Mouse (Mus musculus) MEL (cell line): ENCODE measurements around the gene Ptbp1. TPM values are rescaled to one million over a fixed set of nuclear protein-coding genes. Genes with fewer than 3 reads are reported as not detected.

Experiments used
- DNase-seq: peaks from one replicate; pipeline ENCODE4 v3.0.0; 2011; ENCODE audit warnings: low read depth, low spot score
- H3K27ac ChIP-seq: 2 replicates; pipeline ENCODE4 v1.5.1; 2012; ENCODE audit warnings: low read depth, mild to moderate bottlenecking, control low read depth, low read length, moderate library complexity; ENCODE audit not compliant: control insufficient read depth
- H3K27me3 ChIP-seq, 2 experiments: fragments of 150-350 bp in 1 of 2; sonication (generic) in 1 of 2; 2 replicates each; pipeline ENCODE4 v1.6.1; 2012; ENCODE audit warnings: low read length in 2 of 2, mild to moderate bottlenecking in 2 of 2, improper control_type of control experiment in 1 of 2, moderate library complexity in 1 of 2; ENCODE audit not compliant: insufficient read depth in 2 of 2, control insufficient read depth in 1 of 2
- H3K36me3 ChIP-seq, 2 experiments: 2 replicates each; pipeline ENCODE4 v1.6.1; 2012 to 2014; ENCODE audit warnings: low read length in 2 of 2, improper control_type of control experiment in 1 of 2, inconsistent platforms in 1 of 2, mild to moderate bottlenecking in 1 of 2; ENCODE audit not compliant: insufficient read depth in 2 of 2, control insufficient read depth in 1 of 2
- H3K4me1 ChIP-seq, 2 experiments: fragments of 150-350 bp in 1 of 2; sonication (generic) in 1 of 2; 2 replicates each; pipeline ENCODE4 v1.6.1; 2012; ENCODE audit warnings: low read length in 2 of 2, improper control_type of control experiment in 1 of 2, mild to moderate bottlenecking in 1 of 2; ENCODE audit not compliant: insufficient read depth in 2 of 2, control insufficient read depth in 1 of 2
- H3K4me3 ChIP-seq, 2 experiments: fragments of 150-350 bp in 1 of 2; sonication (generic) in 1 of 2; 2 replicates each; pipeline ENCODE4 v1.5.1; 2012; ENCODE audit warnings: low read depth in 2 of 2, low read length in 2 of 2, mild to moderate bottlenecking in 2 of 2, moderate library complexity in 2 of 2, control low read depth in 1 of 2, improper control_type of control experiment in 1 of 2; ENCODE audit not compliant: control insufficient read depth in 1 of 2, insufficient read depth in 1 of 2
- H3K79me2 ChIP-seq: 2 replicates; pipeline ENCODE4 v1.6.1; 2012; ENCODE audit warnings: mild to moderate bottlenecking, low read length, moderate library complexity; ENCODE audit not compliant: control insufficient read depth, poor library complexity, insufficient read depth
- H3K9ac ChIP-seq: 2 replicates; pipeline ENCODE4 v1.6.1; 2012; ENCODE audit warnings: low read depth, mild to moderate bottlenecking, control low read depth, low read length, moderate library complexity; ENCODE audit not compliant: control insufficient read depth, poor library complexity, severe bottlenecking
- H3K9me3 ChIP-seq: fragments of 150-350 bp; sonication (generic); replicated peaks from 2 replicates; pipeline ENCODE4 v1.6.1; 2012; ENCODE audit warnings: mild to moderate bottlenecking, low read length, improper control_type of control experiment, moderate library complexity; ENCODE audit not compliant: insufficient read depth
- BHLHE40 ChIP-seq: IDR thresholded peaks from 2 replicates; pipeline ENCODE4 v1.6.1; 2012; ENCODE audit warnings: low read depth, mild to moderate bottlenecking, inconsistent platforms, low read length, improper control_type of control experiment, borderline replicate concordance
- E2F4 ChIP-seq: IDR thresholded peaks from 2 replicates; pipeline ENCODE4 v1.6.1; 2011; ENCODE audit warnings: low read depth, low read length, improper control_type of control experiment, borderline replicate concordance
- GABPA ChIP-seq: IDR thresholded peaks from 2 replicates; pipeline ENCODE4 v1.6.1; 2012; ENCODE audit warnings: low read depth, mild to moderate bottlenecking, inconsistent platforms, low read length, improper control_type of control experiment, moderate library complexity
- KAT2A ChIP-seq: conservative IDR thresholded peaks from 2 replicates; pipeline ENCODE4 v1.6.1; 2012; ENCODE audit warnings: low read depth, low read length, improper control_type of control experiment, inconsistent platforms
- MAZ ChIP-seq: IDR thresholded peaks from 2 replicates; pipeline ENCODE4 v1.6.1; 2012; ENCODE audit warnings: low read depth, mild to moderate bottlenecking, inconsistent platforms, low read length, improper control_type of control experiment
- MEF2A ChIP-seq: IDR thresholded peaks from 2 replicates; pipeline ENCODE4 v1.6.1; 2014; ENCODE audit warnings: low read depth, mild to moderate bottlenecking, inconsistent platforms, low read length, improper control_type of control experiment; ENCODE audit not compliant: poor library complexity, insufficient replicate concordance, severe bottlenecking; ENCODE audit errors: extremely low read depth
- MYB ChIP-seq: IDR thresholded peaks from 2 replicates; pipeline ENCODE4 v1.6.1; 2011; ENCODE audit warnings: mild to moderate bottlenecking, low read depth, low read length, improper control_type of control experiment
- RAD21 ChIP-seq: IDR thresholded peaks from 2 replicates; pipeline ENCODE4 v1.6.1; 2011; ENCODE audit warnings: mild to moderate bottlenecking, low read depth, low read length, improper control_type of control experiment
- SMC3 ChIP-seq: IDR thresholded peaks from 2 replicates; pipeline ENCODE4 v1.6.1; 2011; ENCODE audit warnings: low read depth, low read length, improper control_type of control experiment
- TCF12 ChIP-seq: IDR thresholded peaks from 2 replicates; pipeline ENCODE4 v1.6.1; 2014; ENCODE audit warnings: low read depth, mild to moderate bottlenecking, inconsistent platforms, low read length, improper control_type of control experiment, moderate library complexity
- UBTF ChIP-seq: IDR thresholded peaks from 2 replicates; pipeline ENCODE4 v1.6.1; 2012; ENCODE audit warnings: low read depth, mild to moderate bottlenecking, inconsistent platforms, low read length, improper control_type of control experiment, moderate library complexity, borderline replicate concordance; ENCODE audit not compliant: insufficient read depth
- ZC3H11A ChIP-seq: IDR thresholded peaks from 2 replicates; pipeline ENCODE4 v1.6.1; 2012; ENCODE audit warnings: low read depth, mild to moderate bottlenecking, inconsistent platforms, low read length, improper control_type of control experiment
- ZKSCAN1 ChIP-seq: IDR thresholded peaks from 2 replicates; pipeline ENCODE4 v1.6.1; 2012; ENCODE audit warnings: low read depth, mild to moderate bottlenecking, inconsistent platforms, low read length, improper control_type of control experiment, moderate library complexity
- ZNF384 ChIP-seq: IDR thresholded peaks from 2 replicates; pipeline ENCODE4 v1.6.1; 2012; ENCODE audit warnings: low read depth, mild to moderate bottlenecking, inconsistent platforms, low read length, improper control_type of control experiment
- polyA plus RNA-seq, 2 experiments: library from polyadenylated mRNA; stranded (reverse) in 1 of 2; unstranded in 1 of 2; fragments of >175 nt in 1 of 2; fragments of >200 nt in 1 of 2; gene quantifications; 2 replicates each; pipeline versions ENCODE4 v1.2.1 to v1.2.4; 2012; ENCODE audit warnings: low replicate concordance in 2 of 2, low read depth in 1 of 2; ENCODE audit not compliant: insufficient read length in 2 of 2, insufficient read depth in 1 of 2, missing spikeins in 1 of 2
- total RNA-seq: library from RNA; depleted of rRNA; stranded (reverse); fragments of 300-350 nt; gene quantifications from 2 replicates; pipeline ENCODE4 v1.2.3, GENCODE M21; 2012; rRNA removed

Gene Ptbp1
- total and polyA plus RNA-seq, 3 experiments, result 301 to 837 (median 329) TPM

DNA sequence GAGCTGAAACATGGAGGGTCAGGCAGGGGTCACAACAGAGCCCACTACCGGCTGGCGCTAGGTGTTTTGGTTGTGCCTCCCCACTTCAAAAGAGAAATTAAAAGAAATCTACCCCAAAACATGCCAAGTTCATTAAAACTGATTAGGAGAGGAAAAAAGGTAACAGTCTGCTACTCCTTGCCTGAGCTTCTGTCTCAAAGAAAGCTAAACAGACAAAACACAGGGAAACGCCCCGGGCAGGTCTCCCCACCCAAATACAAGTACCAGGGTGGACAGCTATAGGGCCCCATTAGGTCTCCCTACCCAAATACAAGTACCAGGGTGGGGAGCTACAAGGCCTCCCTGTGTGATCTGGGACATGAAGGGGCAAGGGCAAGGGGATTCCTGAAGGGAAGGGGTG lies 56.3 kb downstream of the Ptbp1 start, which contains the start of gene Gm26602:
Gene Gm26602, plus strand, starts transcription at position 301 of the 400 bp plus-strand sequence.
- Histone ChIP-seq H3K4me1 (peaks cover 6 to 23% of the 10 kb centered on the region in 2 experiments), H3K27me3 (no peaks in the 10 kb centered on the region), H3K79me2 (peaks cover 3% of the 10 kb centered on the region), H3K36me3 (peaks cover 0 to 7% of the 10 kb centered on the region in 2 experiments; a peak in 2 of 4 replicates), H3K9me3 (no peaks in the 10 kb centered on the region), H3K27ac (no peak within 1 kb of the TSS), H3K9ac (no peak within 1 kb of the TSS; the same call in 1 of the 2 replicates), H3K4me3 (no peak within 1 kb of the TSS)
- TF ChIP-seq E2F4 (no peak), KAT2A (no peak), GABPA (no peak)
- DNase-seq, result no peak

DNA sequence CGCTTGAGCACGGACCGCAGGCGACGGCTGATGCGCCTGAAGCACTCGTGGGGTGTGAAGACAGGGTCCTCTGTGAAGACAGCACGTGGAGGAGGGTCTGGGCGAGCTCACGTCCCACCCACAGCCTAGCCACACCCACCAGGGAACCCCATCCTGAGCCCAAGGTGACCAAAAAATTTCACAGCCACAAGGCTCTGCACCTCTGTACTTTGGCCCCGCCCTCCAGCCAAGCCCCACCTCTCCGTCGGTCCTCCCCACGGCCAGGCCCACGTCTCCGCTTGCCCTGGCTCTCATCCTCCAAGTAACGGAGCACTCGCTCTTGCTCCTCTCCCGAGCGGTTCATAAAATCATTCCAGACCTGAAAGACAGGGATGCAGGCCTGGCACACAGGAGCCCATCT lies 58.2 kb downstream of the Ptbp1 start:
- H3K27me3 ChIP-seq, result no peaks in the 10 kb centered on the region
- H3K9ac ChIP-seq, result no peak overlapping the region
- H3K9me3 ChIP-seq, result no peaks in the 10 kb centered on the region
- no peak for DNase-seq
- no peak overlapping the region for H3K27ac ChIP-seq
- no peak for TF ChIP-seq BHLHE40
- TF ChIP-seq TCF12, result no peak
- no peak for TF ChIP-seq ZKSCAN1
- no peak for TF ChIP-seq ZNF384
- TF ChIP-seq MYB, result no peak
- TF ChIP-seq SMC3, result no peak
- no peak for TF ChIP-seq MEF2A
- TF ChIP-seq ZC3H11A, result no peak
- no peak for TF ChIP-seq MAZ
- no peak for TF ChIP-seq RAD21
- no peak for TF ChIP-seq UBTF
- H3K79me2 ChIP-seq, result peaks cover 13% of the 10 kb centered on the region
- H3K36me3 ChIP-seq, result peaks cover 0 to 7% of the 10 kb centered on the region in 2 experiments; a peak in 2 of 4 replicates
- H3K4me1 ChIP-seq, result peaks cover 12 to 28% of the 10 kb centered on the region in 2 experiments
- H3K4me3 ChIP-seq, result no peak overlapping the region

Other genes with a start within 250 kb of the Ptbp1 start
Only the 30 nearest of the 33 such genes appear.
- gene Madcam1, start 189.9 kb upstream of the Ptbp1 start, total RNA-seq, result not detected in 2 replicates
- gene Madcam1, start 189.9 kb upstream of the Ptbp1 start, polyA plus RNA-seq, result not detected
- gene Tpgs1, start 185.1 kb upstream of the Ptbp1 start, total RNA-seq, result 17.7 and 23.5 TPM in 2 replicates
- gene Tpgs1, start 185.1 kb upstream of the Ptbp1 start, polyA plus RNA-seq, result 10 to 100 TPM in 1 of 2 experiments, not detected in 1; 48.0 TPM
- 288 and 318 TPM in 2 replicates for gene Cdc34, start 172.2 kb upstream of the Ptbp1 start, total RNA-seq
- 100 to 1,000 TPM; 417 to 422 TPM for gene Cdc34, start 172.2 kb upstream of the Ptbp1 start, polyA plus RNA-seq
- 1.5 and 2.5 TPM in 2 replicates for gene Gzmm, start 165.4 kb upstream of the Ptbp1 start, total RNA-seq
- gene Gzmm, start 165.4 kb upstream of the Ptbp1 start, polyA plus RNA-seq, result 1 to 10 TPM in 1 of 2 experiments, not detected in 1; 2.3 TPM
- gene Bsg, start 149.9 kb upstream of the Ptbp1 start, total RNA-seq, result 346 and 406 TPM in 2 replicates
- 100 to 1,000 TPM; 318 to 700 TPM for gene Bsg, start 149.9 kb upstream of the Ptbp1 start, polyA plus RNA-seq
- 0.42 and 0.59 TPM in 2 replicates for gene Hcn2, start 137.8 kb upstream of the Ptbp1 start, total RNA-seq
- gene Hcn2, start 137.8 kb upstream of the Ptbp1 start, polyA plus RNA-seq, result 1 to 10 TPM in 1 of 2 experiments, not detected in 1; 1.6 TPM
- 35.7 and 36.7 TPM in 2 replicates for gene Polrmt, start 107.8 kb upstream of the Ptbp1 start, total RNA-seq
- 10 to 100 TPM in 1 of 2 experiments, not detected in 1; 66.9 TPM for gene Polrmt, start 107.8 kb upstream of the Ptbp1 start, polyA plus RNA-seq
- 0.15 and 0.33 TPM in 2 replicates for gene Fgf22, start 99.4 kb upstream of the Ptbp1 start, total RNA-seq
- gene Fgf22, start 99.4 kb upstream of the Ptbp1 start, polyA plus RNA-seq, result under 1 TPM in 1 of 2 experiments, not detected in 1; 0.33 TPM
- gene Rnf126, start 87.5 kb upstream of the Ptbp1 start, total RNA-seq, result 78.8 and 84.8 TPM in 2 replicates
- gene Rnf126, start 87.5 kb upstream of the Ptbp1 start, polyA plus RNA-seq, result 100 to 1,000 TPM; 174 to 184 TPM
- 2.2 and 4.3 TPM in 2 replicates for gene Fstl3, start 77.2 kb upstream of the Ptbp1 start, total RNA-seq
- gene Fstl3, start 77.2 kb upstream of the Ptbp1 start, polyA plus RNA-seq, result 1 to 10 TPM in 1 of 2 experiments, not detected in 1; 7.1 TPM
- gene Prss57, start 63.5 kb upstream of the Ptbp1 start, total RNA-seq, result 0.39 and 0.50 TPM in 2 replicates
- gene Prss57, start 63.5 kb upstream of the Ptbp1 start, polyA plus RNA-seq, result under 1 TPM in 1 of 2 experiments, not detected in 1; 0.70 TPM
- gene Palm, start 60.9 kb upstream of the Ptbp1 start, total RNA-seq, result 4.8 TPM in 2 replicates
- gene Palm, start 60.9 kb upstream of the Ptbp1 start, polyA plus RNA-seq, result 10 to 100 TPM in 1 of 2 experiments, not detected in 1; 15.5 TPM
- gene Misp, start 33.4 kb upstream of the Ptbp1 start, total RNA-seq, result not detected in 2 replicates
- gene Misp, start 33.4 kb upstream of the Ptbp1 start, polyA plus RNA-seq, result not detected
- 9.1 and 11.2 TPM in 2 replicates for gene Prtn3, start 20.0 kb downstream of the Ptbp1 start, total RNA-seq
- 10 to 100 TPM in 1 of 2 experiments, not detected in 1; 31.5 TPM for gene Prtn3, start 20.0 kb downstream of the Ptbp1 start, polyA plus RNA-seq
- 0.56 and 0.85 TPM in 2 replicates for gene Plppr3, start 20.2 kb downstream of the Ptbp1 start, total RNA-seq
- gene Plppr3, start 20.2 kb downstream of the Ptbp1 start, polyA plus RNA-seq, result 1 to 10 TPM in 1 of 2 experiments, not detected in 1; 6.2 TPM
- gene Elane, start 31.8 kb downstream of the Ptbp1 start, total RNA-seq, result not detected in 2 replicates
- gene Elane, start 31.8 kb downstream of the Ptbp1 start, polyA plus RNA-seq, result under 1 TPM in 1 of 2 experiments, not detected in 1; 0.07 TPM
- gene Cfd, start 36.4 kb downstream of the Ptbp1 start, total RNA-seq, result not detected in 2 replicates
- under 1 TPM in 1 of 2 experiments, not detected in 1; 0.21 TPM for gene Cfd, start 36.4 kb downstream of the Ptbp1 start, polyA plus RNA-seq
- gene Med16, start 54.5 kb downstream of the Ptbp1 start, total RNA-seq, result 16.6 and 17.3 TPM in 2 replicates
- gene Med16, start 54.5 kb downstream of the Ptbp1 start, polyA plus RNA-seq, result 10 to 100 TPM in 1 of 2 experiments, not detected in 1; 41.2 TPM
- 5.2 and 10.2 TPM in 2 replicates for gene Gm26602, start 56.4 kb downstream of the Ptbp1 start, total RNA-seq
- 1 to 10 TPM in 1 of 2 experiments, not detected in 1; 4.5 TPM for gene Gm26602, start 56.4 kb downstream of the Ptbp1 start, polyA plus RNA-seq
- gene Kiss1r, start 62.5 kb downstream of the Ptbp1 start, total RNA-seq, result 9.1 and 10.8 TPM in 2 replicates
- gene Kiss1r, start 62.5 kb downstream of the Ptbp1 start, polyA plus RNA-seq, result 10 to 100 TPM in 1 of 2 experiments, not detected in 1; 23.5 TPM
- gene R3hdm4, start 66.8 kb downstream of the Ptbp1 start, total RNA-seq, result 22.7 and 29.1 TPM in 2 replicates
- gene R3hdm4, start 66.8 kb downstream of the Ptbp1 start, polyA plus RNA-seq, result 100 to 1,000 TPM in 1 of 2 experiments, not detected in 1; 105 TPM
- gene Arid3a, start 72.6 kb downstream of the Ptbp1 start, total RNA-seq, result 11.8 and 12.5 TPM in 2 replicates
- 10 to 100 TPM in 1 of 2 experiments, not detected in 1; 17.2 TPM for gene Arid3a, start 72.6 kb downstream of the Ptbp1 start, polyA plus RNA-seq
- 94.5 and 107 TPM in 2 replicates for gene Wdr18, start 105.7 kb downstream of the Ptbp1 start, total RNA-seq
- 10 to 100 TPM in 1 of 2 experiments, not detected in 1; 89.5 TPM for gene Wdr18, start 105.7 kb downstream of the Ptbp1 start, polyA plus RNA-seq
- 0.16 and 0.42 TPM in 2 replicates for gene Grin3b, start 116.3 kb downstream of the Ptbp1 start, total RNA-seq
- 1 to 10 TPM in 1 of 2 experiments, not detected in 1; 1.1 TPM for gene Grin3b, start 116.3 kb downstream of the Ptbp1 start, polyA plus RNA-seq
- gene Tmem259, start 129.9 kb downstream of the Ptbp1 start, total RNA-seq, result 58.2 and 62.0 TPM in 2 replicates
- gene Tmem259, start 129.9 kb downstream of the Ptbp1 start, polyA plus RNA-seq, result 100 to 1,000 TPM in 1 of 2 experiments, not detected in 1; 150 TPM
- 8.7 and 9.1 TPM in 2 replicates for gene Cnn2, start 134.2 kb downstream of the Ptbp1 start, total RNA-seq
- gene Cnn2, start 134.2 kb downstream of the Ptbp1 start, polyA plus RNA-seq, result 10 to 100 TPM in 1 of 2 experiments, not detected in 1; 25.3 TPM
- gene Abca7, start 142.1 kb downstream of the Ptbp1 start, total RNA-seq, result 7.4 and 7.7 TPM in 2 replicates
- gene Abca7, start 142.1 kb downstream of the Ptbp1 start, polyA plus RNA-seq, result 10 to 100 TPM in 1 of 2 experiments, not detected in 1; 16.8 TPM
- gene Arhgap45, start 162.2 kb downstream of the Ptbp1 start, total RNA-seq, result 25.2 and 26.2 TPM in 2 replicates
- gene Arhgap45, start 162.2 kb downstream of the Ptbp1 start, polyA plus RNA-seq, result 10 to 100 TPM in 1 of 2 experiments, not detected in 1; 53.6 TPM
- gene Polr2e, start 185.4 kb downstream of the Ptbp1 start, total RNA-seq, result 156 and 169 TPM in 2 replicates
- 100 to 1,000 TPM; 258 to 279 TPM for gene Polr2e, start 185.4 kb downstream of the Ptbp1 start, polyA plus RNA-seq
- 422 and 508 TPM in 2 replicates for gene Gpx4, start 192.7 kb downstream of the Ptbp1 start, total RNA-seq
- 100 to 1,000 TPM in 1 of 2 experiments, not detected in 1; 536 TPM for gene Gpx4, start 192.7 kb downstream of the Ptbp1 start, polyA plus RNA-seq